Mouse (Mus musculus): ENCODE results near the gene Megf6. TPM values are rescaled to one million over a fixed set of nuclear protein-coding genes. Genes with fewer than 3 reads are reported as not detected.
A peak's percentile ranks its signal among the peaks of the same experiment; 100 is the strongest.

The Megf6 gene
- polyA plus RNA-seq, 1 experiment from 2014 or later, result 1.5 TPM

- Histone ChIP-seq H3K27ac (no peak overlapping the region), H3K4me3 (replicated peaks) (no peak overlapping the region), H3K4me2 (no peak overlapping the region), H3K9me3 (replicated peaks) (no peaks in the 10 kb centered on the region), H3K27me3 (no peaks in the 10 kb centered on the region), H3K9ac (no peak overlapping the region), H3K4me1 (replicated peaks) (no peaks in the 10 kb centered on the region), H3K36me3 (no peaks in the 10 kb centered on the region)
- ATAC-seq (ENCODE audit: low read depth) (no peak), DNase-seq (no peak)
- 44% methylated on average over 4 of the region's 4 CpGs for WGBS (ENCODE audit: insufficient replicate concordance)
Observed at GRCm38 (mm10) chr4:154262071-154262470, 91.5 kb downstream of the Megf6 start.

GRCm38 (mm10) chr4:154267511-154267910 is 97.0 kb downstream of the Megf6 start:
- Histone ChIP-seq H3K4me1 (replicated peaks) (no peaks in the 10 kb centered on the region), H3K27me3 (no peaks in the 10 kb centered on the region), H3K4me2 (no peak overlapping the region), H3K27ac (no peak overlapping the region), H3K9ac (no peak overlapping the region), H3K4me3 (replicated peaks) (no peak overlapping the region), H3K9me3 (replicated peaks) (no peaks in the 10 kb centered on the region), H3K36me3 (no peaks in the 10 kb centered on the region)
- ATAC-seq (ENCODE audit: low read depth) (no peak), DNase-seq (no peak)
- WGBS (ENCODE audit: insufficient replicate concordance), result 63% methylated on average over 6 of the region's 6 CpGs

DNA sequence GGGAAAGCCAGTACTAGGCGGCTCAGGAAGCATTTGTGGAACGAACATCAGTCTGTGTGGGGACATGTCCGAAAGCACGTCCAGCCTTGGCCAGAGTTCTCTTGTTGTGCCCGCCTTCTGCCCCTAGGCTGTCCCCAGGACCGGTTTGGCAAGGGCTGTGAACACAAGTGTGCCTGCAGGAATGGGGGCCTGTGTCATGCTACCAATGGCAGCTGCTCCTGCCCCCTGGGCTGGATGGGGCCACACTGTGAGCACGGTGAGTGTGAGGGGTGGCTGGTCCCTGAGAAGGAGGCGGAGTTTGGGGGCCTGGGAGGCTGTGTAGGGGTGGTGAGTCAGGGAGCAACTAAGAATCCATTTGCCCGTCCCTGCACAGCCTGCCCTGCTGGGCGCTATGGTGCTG is 99.0 kb downstream of the Megf6 start:
- H3K9ac ChIP-seq, result no peak overlapping the region
- 55% methylated on average over 10 of the region's 10 CpGs for WGBS (ENCODE audit: insufficient replicate concordance)
- H3K4me3 ChIP-seq (replicated peaks), result no peak overlapping the region
- ATAC-seq (ENCODE audit: low read depth) (no peak), DNase-seq (no peak)
- no peaks in the 10 kb centered on the region for H3K27me3 ChIP-seq
- no peak overlapping the region for H3K4me2 ChIP-seq
- no peak overlapping the region for H3K27ac ChIP-seq
- H3K36me3 ChIP-seq, result no peaks in the 10 kb centered on the region
- no peaks in the 10 kb centered on the region for H3K9me3 ChIP-seq (replicated peaks)
- H3K4me1 ChIP-seq (replicated peaks), result no peaks in the 10 kb centered on the region

GRCm38 (mm10) chr4:154273000-154273399 is 102.5 kb downstream of the Megf6 start:
- 43% methylated on average over 3 of the region's 3 CpGs for WGBS (ENCODE audit: insufficient replicate concordance)
- Histone ChIP-seq H3K27me3 (no peaks in the 10 kb centered on the region), H3K27ac (no peak overlapping the region), H3K9ac (no peak overlapping the region), H3K9me3 (replicated peaks) (no peaks in the 10 kb centered on the region), H3K4me3 (replicated peaks) (no peak overlapping the region), H3K4me2 (no peak overlapping the region), H3K36me3 (no peaks in the 10 kb centered on the region), H3K4me1 (replicated peaks) (no peaks in the 10 kb centered on the region)
- DNase-seq, result peak; percentile 24
- ATAC-seq (ENCODE audit: low read depth), result peak; percentile 16; the same call in 1 of the 2 replicates

- H3K27ac ChIP-seq, result no peak overlapping the region
- no peak for ATAC-seq (ENCODE audit: low read depth)
- H3K9me3 ChIP-seq (replicated peaks), result no peaks in the 10 kb centered on the region
- no peaks in the 10 kb centered on the region for H3K27me3 ChIP-seq
- no peaks in the 10 kb centered on the region for H3K4me1 ChIP-seq (replicated peaks)
- no peak overlapping the region for H3K9ac ChIP-seq
- 66% methylated on average over 9 of the region's 9 CpGs for WGBS (ENCODE audit: insufficient replicate concordance)
- H3K4me3 ChIP-seq (replicated peaks), result no peak overlapping the region
- H3K36me3 ChIP-seq, result no peaks in the 10 kb centered on the region
- no peak for DNase-seq
- no peak overlapping the region for H3K4me2 ChIP-seq
Observed at GRCm38 (mm10) chr4:154279481-154279880, 109.0 kb downstream of the Megf6 start.

GRCm38 (mm10) chr4:154283671-154284070 is 113.1 kb downstream of the Megf6 start:
- no peak overlapping the region for H3K4me3 ChIP-seq (replicated peaks)
- ATAC-seq (ENCODE audit: low read depth), result no peak
- no peak overlapping the region for H3K27ac ChIP-seq
- 50% methylated on average over 7 of the region's 7 CpGs for WGBS (ENCODE audit: insufficient replicate concordance)
- no peaks in the 10 kb centered on the region for H3K9me3 ChIP-seq (replicated peaks)
- no peaks in the 10 kb centered on the region for H3K4me1 ChIP-seq (replicated peaks)
- no peaks in the 10 kb centered on the region for H3K36me3 ChIP-seq
- no peak overlapping the region for H3K9ac ChIP-seq
- H3K4me2 ChIP-seq, result no peak overlapping the region
- H3K27me3 ChIP-seq, result no peaks in the 10 kb centered on the region
- no peak for DNase-seq

GRCm38 (mm10) chr4:154293735-154294201 is 123.2 kb downstream of the Megf6 start:
- Histone ChIP-seq H3K27ac (peak overlapping the region; percentile 66), H3K27me3 (peaks cover 10% of the 10 kb centered on the region), H3K36me3 (no peaks in the 10 kb centered on the region), H3K9ac (peak overlapping the region; percentile 9; the same call in 1 of the 2 replicates), H3K4me2 (0 out of 2 replicates have a peak overlapping the region, but pooled peaks have one; percentile 2), H3K4me1 (replicated peaks) (peaks cover 16% of the 10 kb centered on the region), H3K4me3 (replicated peaks) (no peak overlapping the region), H3K9me3 (replicated peaks) (no peaks in the 10 kb centered on the region)
- WGBS (ENCODE audit: insufficient replicate concordance), result 52% methylated on average over 4 of the region's 4 CpGs
- DNase-seq (no peak), ATAC-seq (ENCODE audit: low read depth) (no peak)

DNA sequence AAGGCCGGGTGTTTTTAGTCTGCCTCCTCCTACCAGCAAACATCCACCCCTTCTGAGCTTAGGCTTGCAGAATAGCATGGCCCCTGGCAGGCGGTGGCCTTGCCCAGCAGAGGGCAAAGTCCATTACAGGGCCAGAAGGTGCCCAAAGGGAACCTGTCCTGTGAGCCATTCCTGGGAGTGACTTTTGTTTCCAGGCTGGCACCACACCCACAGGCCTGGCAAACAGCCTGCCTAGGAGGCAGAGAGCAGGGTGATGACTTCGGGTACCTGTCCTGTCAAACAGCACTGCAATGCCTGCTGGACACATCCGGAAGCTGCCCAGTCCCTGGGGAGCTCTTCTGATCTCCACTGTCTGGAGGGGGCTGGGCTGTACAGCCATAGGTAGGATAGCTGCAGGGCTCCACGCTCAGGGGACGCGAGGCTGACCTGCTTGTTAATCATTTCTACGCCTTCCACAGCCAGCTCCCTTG is 123.8 kb downstream of the Megf6 start:
- ATAC-seq (ENCODE audit: low read depth) (peak; percentile 78), DNase-seq (no peak)
- 60% methylated on average over 8 of the region's 8 CpGs for WGBS (ENCODE audit: insufficient replicate concordance)
- peaks cover 16% of the 10 kb centered on the region for H3K4me1 ChIP-seq (replicated peaks)
- H3K27ac ChIP-seq, result peak overlapping the region; percentile 66
- H3K4me3 ChIP-seq (replicated peaks), result no peak overlapping the region
- H3K4me2 ChIP-seq, result peak overlapping the region; percentile 2; the same call in 1 of the 2 replicates
- H3K9ac ChIP-seq, result no peak overlapping the region
- no peaks in the 10 kb centered on the region for H3K36me3 ChIP-seq
- H3K9me3 ChIP-seq (replicated peaks), result no peaks in the 10 kb centered on the region
- peaks cover 15% of the 10 kb centered on the region for H3K27me3 ChIP-seq

- ATAC-seq (ENCODE audit: low read depth) (no peak), DNase-seq (no peak)
- Histone ChIP-seq H3K9me3 (replicated peaks) (no peaks in the 10 kb centered on the region), H3K36me3 (no peaks in the 10 kb centered on the region), H3K9ac (no peak overlapping the region), H3K4me1 (replicated peaks) (peaks cover 16% of the 10 kb centered on the region), H3K4me2 (peak overlapping the region; percentile 15; the same call in 1 of the 2 replicates), H3K27me3 (peaks cover 36% of the 10 kb centered on the region), H3K27ac (peak overlapping the region; percentile 3; the same call in 1 of the 2 replicates), H3K4me3 (replicated peaks) (no peak overlapping the region)
- WGBS (ENCODE audit: insufficient replicate concordance), result 23% methylated on average over 9 of the region's 9 CpGs
Observed at GRCm38 (mm10) chr4:154297761-154298160, 127.2 kb downstream of the Megf6 start.

GRCm38 (mm10) chr4:154299541-154300271 is 129.2 kb downstream of the Megf6 start:
- 2% methylated on average over 61 of the region's 66 CpGs for WGBS (ENCODE audit: insufficient replicate concordance)
- DNase-seq (no peak), ATAC-seq (ENCODE audit: low read depth) (peak; percentile 24)
- Histone ChIP-seq H3K4me1 (replicated peaks) (peaks cover 7% of the 10 kb centered on the region), H3K36me3 (no peaks in the 10 kb centered on the region), H3K9me3 (replicated peaks) (no peaks in the 10 kb centered on the region), H3K4me3 (replicated peaks) (peak overlapping the region; percentile 53), H3K27ac (no peak overlapping the region), H3K4me2 (peak overlapping the region; percentile 62), H3K27me3 (peaks cover 36% of the 10 kb centered on the region), H3K9ac (peak overlapping the region; percentile 36)

DNA sequence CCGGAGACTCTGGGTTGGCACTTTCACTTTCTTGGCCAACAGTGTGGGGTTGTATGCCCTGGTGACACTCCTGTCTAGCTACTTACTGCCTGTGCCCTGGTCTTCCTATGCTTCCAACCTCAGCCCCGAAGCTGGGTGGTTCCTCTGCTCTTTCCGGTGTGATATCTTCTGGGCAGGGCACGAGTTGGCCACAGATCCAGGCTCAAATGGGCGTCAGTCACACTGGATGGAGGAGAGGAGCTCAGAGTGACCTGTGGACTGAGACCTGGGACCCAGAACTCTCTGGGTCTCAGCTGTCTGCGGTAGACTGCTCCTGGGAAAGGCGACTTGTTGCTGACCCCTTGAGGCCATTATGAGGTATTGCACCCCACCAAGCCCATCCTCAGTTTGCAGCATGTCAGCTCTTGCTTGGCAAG is 130.9 kb downstream of the Megf6 start, which contains the start of gene Arhgef16:
TSS of gene Arhgef16 (minus strand) at position 211 of the 416 bp plus-strand sequence.
- DNase-seq, result peak; percentile 16
- peaks cover 36% of the 10 kb centered on the region for H3K27me3 ChIP-seq

More for the DNA sequence above, 130.9 kb downstream of the Megf6 start, which contains the start of gene Arhgef16:
- H3K27ac ChIP-seq, result no peak within 1 kb of the TSS
- H3K36me3 ChIP-seq, result no peaks in the 10 kb centered on the region
- WGBS (ENCODE audit: insufficient replicate concordance), result 18% methylated on average over 7 of the region's 7 CpGs
- no peak within 1 kb of the TSS for H3K4me2 ChIP-seq
- peak; percentile 43 for ATAC-seq (ENCODE audit: low read depth)
- H3K9me3 ChIP-seq (replicated peaks), result no peaks in the 10 kb centered on the region
- no peak within 1 kb of the TSS for H3K4me3 ChIP-seq (replicated peaks)
- peaks cover 7% of the 10 kb centered on the region for H3K4me1 ChIP-seq (replicated peaks)
- no peak within 1 kb of the TSS for H3K9ac ChIP-seq

All from liver, embryonic 13.5 days (tissue).